Mouse (Mus musculus) cerebellum, postnatal 4 days (tissue): Measurements from ENCODE around the gene Zfp52.

ENCODE experiments used
- DNase-seq, 2 experiments: peaks; one replicate each; pipeline ENCODE4 v3.0.0; 2022; ENCODE audit warnings: low spot score in 2 of 2, mixed read lengths in 1 of 2

Zfp52 gene

DNA sequence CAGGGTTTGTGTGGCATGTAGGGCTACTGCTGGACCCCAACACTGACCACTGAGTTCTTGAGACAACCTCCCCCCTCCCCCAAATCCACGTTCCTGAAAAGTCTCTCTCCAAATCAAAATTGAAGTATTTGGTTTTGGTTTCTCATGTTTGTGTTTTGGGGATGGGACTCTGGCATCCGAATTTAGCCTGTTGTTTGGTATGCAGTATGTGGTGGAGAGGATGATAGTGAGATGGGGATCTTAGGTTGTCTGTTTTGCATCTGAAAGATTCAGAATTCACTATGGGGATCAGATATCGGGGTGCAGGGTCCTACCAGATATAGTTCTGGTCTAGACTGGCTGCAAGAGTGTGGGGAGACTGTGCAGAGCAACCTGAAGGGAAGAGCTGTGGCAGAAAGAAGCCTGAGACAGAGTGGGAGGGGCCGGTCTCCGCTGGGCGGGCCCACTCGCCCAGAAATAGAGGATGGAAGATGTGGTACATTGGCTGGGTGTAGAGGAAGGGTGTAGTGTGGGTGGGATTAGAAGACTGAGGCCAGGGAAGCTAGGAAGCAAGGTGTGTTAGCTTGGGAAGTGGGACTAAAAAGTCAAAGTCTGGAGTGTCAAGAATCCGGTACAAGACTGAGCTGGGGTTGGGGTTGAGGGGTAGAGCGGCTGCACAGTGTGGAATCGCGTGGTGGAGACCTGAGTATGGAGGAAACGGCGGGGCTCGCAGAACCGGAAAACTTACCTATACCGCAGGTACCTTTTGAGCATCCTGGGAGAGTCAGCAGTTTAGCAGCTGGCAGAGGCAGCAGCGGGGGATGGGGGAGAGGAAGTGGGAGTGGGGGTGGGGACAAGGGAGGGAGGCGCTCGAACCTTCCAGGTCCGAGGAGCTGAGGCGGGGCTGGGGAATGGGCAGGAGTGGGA, at the start of gene Zfp52:
TSS of gene Zfp52 (plus strand) at position 444 of the 906 bp plus-strand sequence.
- peak in 1 of 2 experiments; percentile 26 for DNase-seq

DNA sequence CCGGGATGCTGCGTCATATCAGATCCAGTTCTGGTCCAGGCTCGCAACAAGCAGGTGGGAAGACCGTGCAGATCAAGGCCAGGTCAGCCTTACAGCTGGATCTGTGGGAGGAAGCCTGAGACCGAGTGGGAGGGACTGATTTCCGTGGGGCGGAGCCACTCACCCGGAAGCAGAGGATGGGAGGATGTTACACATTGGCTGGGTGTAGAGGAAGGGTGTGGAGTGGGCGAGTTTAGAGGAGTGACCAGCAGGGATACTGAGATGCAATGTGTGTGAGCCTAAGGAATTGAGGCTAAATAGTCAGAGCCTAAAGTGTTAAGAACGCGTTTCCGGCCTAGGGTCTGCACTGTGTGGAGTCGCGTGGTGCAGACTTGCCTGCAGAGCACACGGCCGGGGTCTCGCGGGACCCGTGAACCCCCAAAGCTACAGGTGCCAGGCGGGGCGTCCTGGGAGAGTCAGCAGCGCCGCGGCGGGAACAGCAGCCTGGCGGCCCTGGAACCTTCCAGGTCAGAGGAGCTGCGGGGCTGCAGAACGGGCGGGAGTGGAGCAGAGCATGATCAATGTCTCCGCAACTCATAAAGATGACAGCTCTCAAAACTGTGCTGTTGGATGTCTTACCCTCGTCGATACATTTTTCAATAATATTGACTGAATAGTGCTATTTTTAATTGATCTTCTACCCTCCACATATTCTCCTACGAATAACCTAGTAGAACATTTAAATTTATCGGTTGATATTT, 46.4 kb upstream of the Zfp52 start, which contains the start of gene Zfp53:
TSS of gene Zfp53 (plus strand) at position 239 of the 740 bp plus-strand sequence.
- DNase-seq, result peak; percentile 54 to 71

DNA sequence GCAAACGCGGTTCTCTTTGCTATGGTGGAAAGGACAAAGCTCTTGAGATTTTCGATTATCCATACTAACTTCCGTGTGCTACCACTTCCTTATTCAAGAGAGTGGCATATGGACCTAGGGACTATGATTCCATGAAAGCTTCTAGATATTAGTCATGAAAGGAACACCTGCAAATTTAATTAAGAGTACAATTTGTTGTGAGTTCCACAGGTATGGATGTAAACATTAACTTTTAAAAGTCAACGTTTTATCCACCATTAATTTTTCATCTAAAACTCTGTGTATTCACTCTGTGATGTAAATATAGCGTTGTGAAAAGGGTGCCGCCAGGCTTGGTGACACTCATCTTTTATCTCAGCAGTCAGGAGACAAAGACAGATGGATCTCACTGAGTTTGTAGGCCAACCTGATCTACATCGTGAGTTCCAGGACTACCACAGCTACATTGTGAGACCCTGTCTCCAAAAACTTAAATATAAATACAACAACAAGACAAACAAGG, 45.8 kb upstream of the Zfp52 start:
- no peak for DNase-seq

DNA sequence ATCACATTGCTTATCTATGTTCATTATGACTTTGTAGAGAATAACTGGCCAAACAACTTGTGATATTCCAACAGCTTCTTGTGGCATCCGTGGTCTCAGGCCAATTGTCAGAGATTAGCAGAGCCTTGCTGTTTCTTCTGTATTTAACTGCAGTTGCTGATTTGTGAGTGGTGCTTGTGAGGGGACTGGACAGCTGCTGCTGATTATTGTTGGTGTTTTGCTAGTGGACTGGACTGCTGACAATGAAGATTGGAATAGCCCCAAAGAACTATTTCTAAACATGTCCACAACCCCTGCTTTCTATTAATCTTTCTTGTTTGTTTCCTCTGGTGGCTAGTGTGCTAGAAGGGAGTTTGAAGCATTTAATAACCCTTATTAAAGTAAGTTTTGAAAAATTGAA, 34.0 kb upstream of the Zfp52 start:
- no peak for DNase-seq

DNA sequence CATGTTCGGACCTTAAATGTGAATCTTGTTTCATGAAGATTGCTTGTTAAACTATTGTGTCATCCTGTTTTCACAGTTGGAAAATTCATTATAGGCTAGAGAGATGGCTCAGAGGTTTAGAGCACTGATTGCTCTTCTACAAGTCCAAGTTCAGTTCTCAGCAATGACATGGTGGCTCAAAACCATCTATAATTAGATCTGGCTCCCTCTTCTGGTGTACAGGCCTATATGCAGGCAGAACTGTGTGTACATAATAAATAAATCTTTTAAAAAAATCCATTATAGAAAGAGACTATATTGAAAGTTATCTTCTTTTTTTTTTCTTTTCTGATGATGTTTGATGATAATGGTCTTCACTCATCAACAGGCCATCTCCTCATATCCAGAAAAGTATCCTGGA, 30.8 kb upstream of the Zfp52 start:
- DNase-seq, result no peak

DNA sequence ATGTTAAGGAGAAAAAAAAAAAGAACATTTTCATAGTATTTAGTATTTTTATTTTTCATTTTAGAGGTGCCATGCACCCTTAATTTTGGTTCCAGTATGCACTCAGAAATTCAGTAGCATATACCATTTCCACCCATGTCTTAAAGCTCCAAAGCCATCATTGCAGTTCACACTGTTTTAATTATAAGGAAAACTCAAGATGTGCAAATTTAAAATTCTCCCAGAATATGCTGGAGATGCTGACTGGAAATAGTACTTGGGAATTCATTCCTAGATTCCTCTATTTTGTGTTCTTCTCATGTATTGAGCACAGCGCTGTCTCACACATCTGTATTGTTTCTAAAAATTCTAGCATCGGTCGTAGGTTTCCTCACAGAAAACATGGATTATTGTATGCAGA, 29.1 kb upstream of the Zfp52 start:
- DNase-seq, result no peak

DNA sequence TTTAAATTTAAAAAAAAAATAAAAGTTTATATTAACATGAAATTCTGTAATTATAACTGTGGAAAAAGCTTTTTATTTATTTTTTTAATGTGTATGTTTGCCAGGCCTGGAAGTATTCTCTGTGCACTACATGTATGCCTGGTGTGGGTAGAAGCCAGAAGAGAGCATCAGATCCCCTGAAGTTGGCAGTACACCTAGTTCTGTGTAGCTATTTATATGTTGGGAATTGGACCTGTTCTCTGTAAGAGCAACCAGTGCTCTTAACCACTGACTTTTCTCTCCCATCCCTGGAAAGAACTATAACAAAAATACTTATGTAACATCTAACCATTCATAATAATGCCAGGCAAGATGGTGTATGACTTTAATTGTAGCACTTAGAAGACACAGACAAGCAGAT, 25.6 kb upstream of the Zfp52 start:
- DNase-seq, result no peak

DNA sequence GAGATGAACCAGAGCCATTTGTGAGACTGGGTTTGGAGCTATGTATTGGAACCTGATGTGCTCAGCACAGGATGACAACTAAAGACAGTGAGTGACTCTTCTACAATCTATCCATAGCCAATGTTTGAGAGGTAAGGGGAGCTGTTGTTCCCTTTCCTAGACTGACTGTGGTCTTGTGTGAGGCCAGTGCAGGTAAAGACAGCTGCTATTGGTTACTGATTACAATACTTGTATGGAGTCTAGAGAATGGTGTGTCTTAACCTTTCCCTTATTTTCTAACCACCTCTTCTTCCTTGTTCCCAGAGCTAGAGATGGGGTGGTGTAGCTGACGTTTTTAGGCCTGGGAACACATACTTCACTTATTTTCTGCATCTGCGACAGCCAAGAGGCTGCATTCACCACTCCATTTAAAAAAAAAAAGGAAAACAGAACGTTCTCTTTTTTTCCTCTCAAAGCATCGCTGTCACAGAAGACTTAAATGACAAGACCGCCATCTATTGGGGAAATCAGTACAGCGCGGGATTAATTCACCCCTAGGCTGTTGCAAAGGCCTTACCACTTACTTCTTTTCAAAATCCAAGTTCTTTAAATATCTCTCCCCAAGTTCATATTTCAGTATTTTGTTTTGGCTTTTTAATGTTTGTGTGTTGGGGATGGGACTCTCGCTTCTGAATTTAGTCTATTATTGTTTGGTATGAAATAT, 19.8 kb upstream of the Zfp52 start:
- peak in 1 of 2 experiments; percentile 57 for DNase-seq

DNA sequence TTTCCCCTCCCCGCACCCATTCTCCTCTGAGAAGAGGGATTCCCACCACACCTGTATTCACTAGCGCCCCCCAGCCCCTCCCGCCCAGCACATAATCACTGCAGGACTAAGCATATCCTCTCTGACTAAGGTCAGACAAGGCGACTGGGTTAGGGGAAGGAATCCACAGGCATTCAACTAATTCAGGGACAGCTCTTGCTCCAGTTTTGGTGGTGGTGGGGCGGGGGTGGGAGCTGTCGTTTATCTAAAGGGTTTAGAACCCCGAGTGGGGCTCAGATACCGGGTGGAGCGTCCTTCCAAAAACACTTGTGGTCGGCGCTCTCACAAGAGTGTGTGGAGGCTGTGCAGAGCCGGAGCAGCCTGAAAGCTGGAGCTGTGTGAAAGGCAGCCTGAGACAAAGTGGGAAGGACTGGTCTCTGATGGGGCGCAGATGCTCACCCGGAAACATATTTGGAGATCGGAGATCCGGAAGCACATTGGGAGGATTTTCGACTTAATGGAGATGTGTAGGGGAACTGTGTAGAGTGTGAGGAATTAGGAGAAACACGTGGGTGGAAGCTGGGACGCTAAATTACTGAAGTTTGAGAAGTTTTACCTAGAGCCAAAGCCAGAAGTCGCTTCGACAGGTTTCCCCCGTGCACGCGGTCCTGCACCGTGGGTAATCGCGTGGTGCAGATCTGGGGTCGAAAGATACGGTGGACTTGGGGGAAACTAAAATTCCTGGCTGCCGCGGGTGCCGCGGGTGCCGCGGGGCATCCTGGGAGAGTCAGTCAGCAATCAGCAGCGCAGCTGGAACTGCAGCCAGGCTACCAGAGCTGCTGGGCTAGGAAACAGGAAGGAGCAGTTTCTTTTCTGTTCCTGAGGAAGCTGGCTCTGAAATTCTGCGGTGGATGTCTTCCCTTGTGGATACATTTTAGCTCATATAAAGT, 18.9 kb upstream of the Zfp52 start:
- peak; percentile 32 to 60 for DNase-seq

DNA sequence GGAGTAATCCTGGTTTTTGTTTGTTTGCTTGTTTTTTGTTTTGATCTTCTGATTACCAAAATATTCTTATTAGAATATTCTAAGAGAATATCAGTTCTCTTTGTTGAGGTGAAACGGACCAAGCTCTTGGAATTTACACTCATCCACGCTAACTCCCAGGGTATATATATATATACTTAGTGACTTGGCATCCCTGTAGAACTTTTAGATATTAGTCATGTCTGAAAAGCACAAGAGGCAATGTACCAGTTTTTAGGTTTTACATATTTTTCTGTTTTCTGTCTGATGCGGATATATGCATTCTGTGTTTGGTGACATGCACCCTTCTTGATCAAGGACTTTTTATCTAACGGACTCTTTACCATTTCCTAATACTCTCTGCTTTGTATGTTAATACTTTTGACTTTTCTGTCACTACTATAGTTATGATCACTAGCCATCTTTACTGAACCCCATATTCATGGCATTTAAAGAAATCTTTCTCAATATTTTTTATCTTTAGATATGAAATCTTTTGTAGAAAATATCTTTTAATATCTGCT, 18.1 kb upstream of the Zfp52 start:
- no peak for DNase-seq

DNA sequence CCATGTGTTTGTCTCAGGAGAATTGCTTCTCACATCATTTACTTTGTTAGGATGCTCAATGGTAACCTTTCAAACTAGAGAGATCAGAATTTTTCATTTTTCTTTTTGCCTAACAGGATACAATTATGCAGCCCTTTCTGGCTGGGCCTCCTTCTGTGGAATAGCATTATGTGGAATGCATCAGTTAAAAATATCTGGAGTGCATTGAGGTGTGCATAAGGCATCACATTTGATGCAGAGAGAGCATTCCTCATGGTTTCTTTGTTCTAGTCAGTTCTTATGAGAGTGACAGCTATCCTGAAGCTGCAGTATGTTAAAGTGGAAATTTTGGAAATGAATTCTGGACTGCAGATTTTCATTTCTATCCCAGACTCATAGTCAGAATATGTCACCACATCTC, 9.1 kb upstream of the Zfp52 start:
- DNase-seq, result no peak

DNA sequence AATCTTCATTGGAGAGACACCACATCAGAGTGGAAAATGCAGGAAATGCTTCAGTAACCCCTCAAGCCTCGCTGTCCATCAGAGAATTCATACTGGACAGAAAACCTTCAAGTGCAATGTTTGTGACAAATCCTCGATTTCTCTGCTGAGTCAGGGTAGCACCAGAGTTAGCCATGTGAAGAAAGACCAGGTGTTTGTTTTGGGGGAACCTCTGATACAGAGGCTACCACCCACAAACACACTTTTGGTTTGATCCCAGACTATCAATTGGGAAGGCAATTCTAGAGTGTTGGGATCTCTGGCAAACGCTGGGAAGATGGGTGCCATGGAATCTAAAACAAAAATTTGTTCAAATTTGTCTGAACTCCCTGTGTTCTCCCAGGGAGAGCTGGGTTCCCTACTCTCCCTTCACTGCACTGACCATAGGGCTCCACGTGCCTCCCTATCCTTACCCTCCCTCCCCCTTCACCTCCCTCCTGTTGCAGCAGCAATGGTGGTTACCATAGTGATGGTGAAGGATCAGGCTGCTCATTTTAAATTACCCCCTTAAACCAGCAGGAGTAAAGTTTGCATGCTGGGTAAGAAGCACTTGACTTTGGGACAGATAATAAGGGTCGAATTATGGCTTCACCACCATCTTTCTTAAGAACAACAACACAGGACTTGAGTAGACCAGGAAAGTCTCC, 4.6 kb upstream of the Zfp52 start:
- DNase-seq, result no peak

DNA sequence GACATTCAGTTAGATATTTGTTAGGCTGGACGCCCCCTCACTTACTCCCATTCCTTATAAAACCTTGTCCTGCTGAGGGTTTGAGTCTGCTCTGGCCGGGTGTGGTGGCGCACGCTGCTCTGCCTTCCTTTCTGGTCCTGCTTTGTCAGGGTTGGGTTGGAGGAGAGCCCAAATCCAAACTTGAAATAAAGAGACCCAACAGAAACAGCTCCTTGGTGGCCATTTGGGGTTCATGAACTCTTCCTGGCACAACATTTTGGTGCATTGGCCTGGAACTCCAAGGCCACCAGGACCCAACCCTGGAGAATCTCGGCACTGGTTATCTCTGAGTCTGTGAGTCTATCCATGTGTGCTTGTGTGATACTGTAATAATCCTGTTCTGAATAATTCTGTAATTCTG, 3.7 kb upstream of the Zfp52 start:
- no peak for DNase-seq

DNA sequence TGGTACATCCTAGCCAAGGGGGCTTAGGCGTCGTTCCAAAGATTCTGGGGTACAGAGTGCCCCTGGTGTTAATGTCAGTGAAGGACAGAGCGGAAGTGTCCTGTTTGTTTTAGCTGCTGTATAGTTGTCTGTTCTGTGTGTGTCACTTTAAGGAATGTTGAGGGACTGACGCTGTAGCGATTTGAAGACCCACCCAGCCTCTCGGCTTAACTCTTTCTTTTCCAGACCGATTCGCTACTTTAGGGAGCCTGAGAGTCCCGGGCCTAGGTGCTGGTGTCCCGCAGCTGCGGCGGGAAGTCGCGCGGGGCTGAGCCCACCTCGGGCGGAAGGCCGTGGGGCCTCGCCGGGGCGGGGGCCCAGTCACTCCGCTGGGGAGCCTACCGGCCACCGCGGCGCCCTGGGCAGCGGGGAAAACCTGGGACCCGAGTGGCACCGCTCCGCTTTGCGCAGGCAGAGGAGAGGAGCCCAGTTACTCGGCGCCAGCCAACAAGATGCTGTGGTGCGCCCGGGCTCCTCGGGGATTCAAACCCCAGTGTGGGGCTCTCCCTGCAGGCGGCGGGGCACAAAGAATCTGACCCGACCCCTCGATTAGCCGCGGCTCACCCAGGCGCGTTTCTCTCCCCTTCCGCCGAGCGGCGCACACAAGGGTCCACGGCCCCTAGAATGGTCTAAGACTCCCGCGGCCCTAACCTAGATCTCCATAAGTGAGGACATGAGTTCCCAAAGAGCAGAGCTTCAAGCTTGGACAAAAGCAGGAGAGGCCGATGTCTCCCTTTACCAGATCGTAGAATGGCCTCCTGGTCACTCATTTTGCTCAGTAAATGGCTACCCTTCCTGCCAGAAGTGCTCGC, 3.0 kb upstream of the Zfp52 start:
- DNase-seq, result peak in 1 of 2 experiments; percentile 67

DNA sequence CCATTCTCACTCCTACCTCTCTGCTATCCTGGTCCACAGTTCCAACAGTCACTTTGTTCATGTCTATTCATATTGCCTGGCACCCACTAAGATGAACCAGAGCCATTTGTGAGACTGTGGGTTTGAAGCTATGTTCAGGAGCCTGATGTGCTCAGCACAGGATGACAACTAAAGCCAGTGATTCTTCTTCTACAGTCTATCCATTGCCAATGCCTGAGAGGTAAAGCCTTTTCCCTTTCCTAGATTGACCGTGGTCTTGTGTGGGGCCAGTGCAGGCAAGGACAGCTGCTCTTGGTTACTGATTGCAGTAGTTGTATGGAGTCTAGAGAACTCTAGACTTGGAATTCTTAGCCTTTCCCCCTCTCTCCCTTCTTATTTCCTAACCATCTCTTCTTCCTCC, 1.4 kb upstream of the Zfp52 start:
- no peak for DNase-seq

DNA sequence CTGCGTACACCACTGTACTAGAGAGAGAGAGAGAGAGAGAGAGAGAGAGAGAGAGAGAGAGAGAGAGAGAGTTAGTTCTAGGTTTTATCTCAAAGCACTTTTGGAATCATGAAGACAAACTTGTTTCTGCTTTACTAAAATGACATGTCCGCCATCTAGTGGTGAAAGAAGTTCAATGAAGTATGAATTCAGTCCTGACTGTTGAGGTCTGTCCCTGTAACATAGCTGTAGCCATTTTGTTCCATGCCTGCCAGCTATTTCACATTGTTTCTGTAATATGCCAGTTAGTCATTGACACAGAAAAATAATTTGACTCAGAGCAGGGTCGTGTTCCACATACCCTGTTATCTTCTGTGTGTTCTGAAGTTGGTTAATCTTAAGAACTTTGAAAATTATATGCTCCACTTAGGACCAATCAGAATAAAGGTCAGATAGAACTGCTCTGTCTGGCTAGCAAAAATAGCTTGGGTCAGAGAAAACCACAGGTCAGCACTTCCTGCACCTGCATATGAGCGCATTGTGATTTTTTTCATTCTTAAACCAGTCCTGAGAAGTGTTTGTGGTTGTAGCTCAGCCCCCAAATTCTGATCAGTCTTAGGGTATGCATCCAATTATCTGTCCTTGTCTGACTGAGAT, 761 bp upstream of the Zfp52 start:
- peak in 1 of 2 experiments; percentile 18 for DNase-seq

DNA sequence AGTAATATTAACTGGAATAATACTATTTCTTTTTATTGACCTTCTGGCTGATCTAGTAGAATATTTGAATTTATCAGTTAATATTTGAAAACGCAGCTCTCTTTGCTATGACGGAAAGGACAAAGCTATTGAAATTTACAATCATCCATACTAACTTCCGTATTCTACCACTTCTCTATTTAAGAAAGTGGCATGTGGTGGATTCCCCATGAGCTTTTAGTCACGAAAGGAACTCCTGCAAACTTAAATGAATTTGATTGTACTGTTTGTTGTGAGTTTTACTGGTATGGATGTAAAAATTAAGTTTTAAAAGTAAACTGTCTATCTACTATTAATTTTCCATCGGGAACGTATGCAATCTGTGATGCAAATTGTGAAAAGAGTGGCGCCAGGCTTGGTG, 757 bp downstream of the Zfp52 start:
- DNase-seq, result no peak

DNA sequence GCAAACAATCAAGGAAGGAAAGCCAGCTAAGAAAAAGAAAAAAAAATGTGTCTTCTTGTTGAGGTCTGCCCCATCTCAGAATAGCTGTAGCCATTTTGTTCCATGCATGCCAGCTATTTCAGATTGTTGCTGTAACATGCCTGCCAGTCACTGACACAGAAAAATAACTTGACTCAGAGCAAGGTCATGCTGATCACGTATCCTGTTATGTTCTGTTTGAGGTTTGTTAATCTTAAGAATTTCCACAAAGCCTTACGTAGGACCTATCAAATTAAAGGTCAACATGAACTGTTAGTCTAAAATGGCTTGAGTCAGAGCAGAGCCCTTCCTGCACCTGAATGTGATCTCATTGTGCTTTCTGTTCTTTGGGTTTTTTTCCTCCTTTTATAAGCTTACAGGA, 1.3 kb downstream of the Zfp52 start:
- DNase-seq, result no peak

DNA sequence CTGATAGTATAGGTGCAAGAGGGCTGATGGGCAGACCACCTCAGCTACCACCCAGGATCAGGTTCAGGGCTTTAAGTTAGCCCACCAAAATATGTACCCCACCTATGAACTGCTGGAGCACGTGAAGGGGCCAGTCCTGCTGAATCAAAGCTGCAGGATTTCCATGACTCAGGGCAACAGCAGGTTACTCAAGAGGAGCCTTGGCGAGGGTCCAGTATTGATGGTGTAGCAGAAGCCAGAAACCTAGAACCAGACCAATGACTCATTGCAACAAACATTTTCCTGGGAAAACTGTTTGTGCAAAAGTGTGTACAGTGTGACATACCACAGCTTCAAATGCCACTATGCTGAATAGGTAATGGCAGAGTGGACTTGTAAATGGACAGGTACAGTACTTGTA, 22.5 kb downstream of the Zfp52 start:
- no peak for DNase-seq
